Mouse (Mus musculus) MEL (cell line): ENCODE data around the gene Itgb3. TPM values are rescaled to one million over a fixed set of nuclear protein-coding genes. Genes with fewer than 3 reads are reported as not detected.

Experiments used
- DNase-seq: peaks from one replicate; pipeline ENCODE4 v3.0.0; 2011; ENCODE audit warnings: low read depth, low spot score
- H3K27ac ChIP-seq: 2 replicates; pipeline ENCODE4 v1.5.1; 2012; ENCODE audit warnings: low read depth, mild to moderate bottlenecking, control low read depth, low read length, moderate library complexity; ENCODE audit not compliant: control insufficient read depth
- H3K27me3 ChIP-seq, 2 experiments: fragments of 150-350 bp in 1 of 2; sonication (generic) in 1 of 2; 2 replicates each; pipeline ENCODE4 v1.6.1; 2012; ENCODE audit warnings: low read length in 2 of 2, mild to moderate bottlenecking in 2 of 2, improper control_type of control experiment in 1 of 2, moderate library complexity in 1 of 2; ENCODE audit not compliant: insufficient read depth in 2 of 2, control insufficient read depth in 1 of 2
- H3K36me3 ChIP-seq, 2 experiments: 2 replicates each; pipeline ENCODE4 v1.6.1; 2012 to 2014; ENCODE audit warnings: low read length in 2 of 2, improper control_type of control experiment in 1 of 2, inconsistent platforms in 1 of 2, mild to moderate bottlenecking in 1 of 2; ENCODE audit not compliant: insufficient read depth in 2 of 2, control insufficient read depth in 1 of 2
- H3K4me1 ChIP-seq, 2 experiments: fragments of 150-350 bp in 1 of 2; sonication (generic) in 1 of 2; 2 replicates each; pipeline ENCODE4 v1.6.1; 2012; ENCODE audit warnings: low read length in 2 of 2, improper control_type of control experiment in 1 of 2, mild to moderate bottlenecking in 1 of 2; ENCODE audit not compliant: insufficient read depth in 2 of 2, control insufficient read depth in 1 of 2
- H3K4me3 ChIP-seq, 2 experiments: fragments of 150-350 bp in 1 of 2; sonication (generic) in 1 of 2; 2 replicates each; pipeline ENCODE4 v1.5.1; 2012; ENCODE audit warnings: low read depth in 2 of 2, low read length in 2 of 2, mild to moderate bottlenecking in 2 of 2, moderate library complexity in 2 of 2, control low read depth in 1 of 2, improper control_type of control experiment in 1 of 2; ENCODE audit not compliant: control insufficient read depth in 1 of 2, insufficient read depth in 1 of 2
- H3K79me2 ChIP-seq: 2 replicates; pipeline ENCODE4 v1.6.1; 2012; ENCODE audit warnings: mild to moderate bottlenecking, low read length, moderate library complexity; ENCODE audit not compliant: control insufficient read depth, poor library complexity, insufficient read depth
- H3K9ac ChIP-seq: 2 replicates; pipeline ENCODE4 v1.6.1; 2012; ENCODE audit warnings: low read depth, mild to moderate bottlenecking, control low read depth, low read length, moderate library complexity; ENCODE audit not compliant: control insufficient read depth, poor library complexity, severe bottlenecking
- H3K9me3 ChIP-seq: fragments of 150-350 bp; sonication (generic); replicated peaks from 2 replicates; pipeline ENCODE4 v1.6.1; 2012; ENCODE audit warnings: mild to moderate bottlenecking, low read length, improper control_type of control experiment, moderate library complexity; ENCODE audit not compliant: insufficient read depth
- ETS1 ChIP-seq: IDR thresholded peaks from 2 replicates; pipeline ENCODE4 v1.6.1; 2012; ENCODE audit warnings: low read depth, mild to moderate bottlenecking, inconsistent platforms, low read length, improper control_type of control experiment, moderate library complexity
- GABPA ChIP-seq: IDR thresholded peaks from 2 replicates; pipeline ENCODE4 v1.6.1; 2012; ENCODE audit warnings: low read depth, mild to moderate bottlenecking, inconsistent platforms, low read length, improper control_type of control experiment, moderate library complexity
- GATA1 ChIP-seq: IDR thresholded peaks from 2 replicates; pipeline ENCODE4 v1.6.1; 2011; ENCODE audit warnings: low read depth, low read length, improper control_type of control experiment
- HCFC1 ChIP-seq: IDR thresholded peaks from 2 replicates; pipeline ENCODE4 v1.6.1; 2012; ENCODE audit warnings: low read depth, mild to moderate bottlenecking, inconsistent platforms, low read length, improper control_type of control experiment, moderate library complexity
- KAT2A ChIP-seq: conservative IDR thresholded peaks from 2 replicates; pipeline ENCODE4 v1.6.1; 2012; ENCODE audit warnings: low read depth, low read length, improper control_type of control experiment, inconsistent platforms
- TAL1 ChIP-seq: IDR thresholded peaks from 2 replicates; pipeline ENCODE4 v1.6.1; 2012; ENCODE audit warnings: mild to moderate bottlenecking, inconsistent platforms, low read length, moderate library complexity, mixed read lengths
- UBTF ChIP-seq: IDR thresholded peaks from 2 replicates; pipeline ENCODE4 v1.6.1; 2012; ENCODE audit warnings: low read depth, mild to moderate bottlenecking, inconsistent platforms, low read length, improper control_type of control experiment, moderate library complexity, borderline replicate concordance; ENCODE audit not compliant: insufficient read depth
- ZC3H11A ChIP-seq: IDR thresholded peaks from 2 replicates; pipeline ENCODE4 v1.6.1; 2012; ENCODE audit warnings: low read depth, mild to moderate bottlenecking, inconsistent platforms, low read length, improper control_type of control experiment
- ZNF384 ChIP-seq: IDR thresholded peaks from 2 replicates; pipeline ENCODE4 v1.6.1; 2012; ENCODE audit warnings: low read depth, mild to moderate bottlenecking, inconsistent platforms, low read length, improper control_type of control experiment
- polyA plus RNA-seq, 2 experiments: library from polyadenylated mRNA; stranded (reverse) in 1 of 2; unstranded in 1 of 2; fragments of >175 nt in 1 of 2; fragments of >200 nt in 1 of 2; gene quantifications; 2 replicates each; pipeline versions ENCODE4 v1.2.1 to v1.2.4; 2012; ENCODE audit warnings: low replicate concordance in 2 of 2, low read depth in 1 of 2; ENCODE audit not compliant: insufficient read length in 2 of 2, insufficient read depth in 1 of 2, missing spikeins in 1 of 2
- total RNA-seq: library from RNA; depleted of rRNA; stranded (reverse); fragments of 300-350 nt; gene quantifications from 2 replicates; pipeline ENCODE4 v1.2.3, GENCODE M21; 2012

The Itgb3 gene
- total and polyA plus RNA-seq, 3 experiments: 0.08 to 0.32 TPM; not detected in 1

DNA sequence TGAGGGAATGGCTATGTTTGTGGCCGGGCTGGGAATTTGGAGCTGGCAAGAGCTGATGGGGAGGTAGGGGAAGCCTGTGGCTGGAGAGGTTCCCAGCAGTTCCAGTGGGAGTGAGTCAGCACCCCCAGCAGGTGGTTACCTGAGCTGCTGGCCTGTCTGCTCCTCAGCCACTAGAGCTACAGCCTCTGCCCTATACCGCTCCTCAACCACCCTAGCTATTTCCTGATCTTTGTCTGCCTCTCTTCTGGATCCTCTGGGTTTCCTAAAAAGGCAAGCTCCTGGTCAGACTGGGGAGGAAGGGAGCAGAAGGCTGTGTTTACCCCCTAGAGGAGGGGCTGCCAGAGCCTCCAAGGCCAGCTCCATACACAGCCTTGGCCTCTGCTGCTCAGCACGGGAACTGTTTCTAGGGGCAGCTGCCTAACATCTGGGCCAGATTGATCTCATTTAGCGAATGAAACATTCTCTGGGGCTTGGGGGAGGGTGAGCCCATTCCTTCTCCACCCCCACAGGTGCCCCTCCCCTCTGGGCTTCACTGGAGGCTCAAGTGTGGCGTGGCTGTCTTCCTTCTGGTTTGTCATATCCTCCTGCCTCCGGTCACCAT, 17.1 kb downstream of the Itgb3 start:
- Histone ChIP-seq H3K27ac (no peak overlapping the region), H3K4me1 (peaks cover 0 to 43% of the 10 kb centered on the region in 2 experiments; a peak in 2 of 4 replicates)

DNA sequence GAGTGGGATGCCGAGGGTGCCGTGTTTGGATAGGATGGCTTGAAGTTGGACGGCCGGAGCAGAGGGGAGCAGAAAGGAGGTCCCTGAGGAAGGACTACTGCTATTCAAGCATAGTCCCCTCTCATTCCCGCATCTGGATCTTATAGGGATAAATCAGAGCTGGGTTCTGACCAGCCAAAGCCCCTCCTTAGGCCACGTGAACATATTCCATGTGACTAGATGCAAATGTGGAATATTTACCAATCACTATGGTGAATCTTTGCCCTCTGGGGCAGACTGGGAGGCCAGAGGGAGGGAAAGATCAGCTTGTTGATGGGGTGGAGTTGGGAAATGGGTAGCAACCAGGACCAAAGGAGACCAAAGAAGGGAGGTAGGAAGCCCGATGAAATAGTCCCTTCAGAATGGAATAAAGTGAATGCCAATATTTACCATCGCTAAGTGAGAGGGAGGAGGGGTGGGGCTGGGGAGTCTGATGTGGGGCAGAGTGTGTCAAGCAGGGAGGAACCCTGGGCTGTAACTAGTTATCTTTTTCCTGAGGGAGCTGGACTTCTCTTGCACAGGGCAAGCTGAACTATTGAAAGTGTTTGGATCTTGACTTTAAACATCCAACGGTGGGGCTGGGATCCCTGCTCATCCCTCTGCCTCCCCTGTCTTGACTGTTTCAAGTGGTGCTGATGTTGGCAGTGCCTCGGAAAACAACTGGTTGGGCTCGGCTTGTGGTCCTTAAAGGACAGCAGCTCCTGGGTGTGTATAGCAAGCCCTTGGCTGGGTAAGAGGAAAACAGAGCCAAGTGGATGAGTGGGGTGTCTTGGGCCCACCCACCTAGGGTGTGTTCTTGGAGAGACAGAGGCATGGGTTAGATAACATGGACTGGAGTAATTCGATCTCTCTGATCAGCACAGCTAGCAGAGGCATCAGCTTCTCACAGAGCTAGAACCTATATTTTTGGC, 17.9 kb downstream of the Itgb3 start:
- Histone ChIP-seq H3K79me2 (no peaks in the 10 kb centered on the region), H3K9me3 (no peaks in the 10 kb centered on the region), H3K9ac (no peak overlapping the region), H3K27me3 (no peaks in the 10 kb centered on the region), H3K36me3 (peaks cover 0 to 24% of the 10 kb centered on the region in 2 experiments; a peak in 2 of 4 replicates), H3K27ac (no peak overlapping the region), H3K4me3 (no peak overlapping the region), H3K4me1 (peaks cover 0 to 43% of the 10 kb centered on the region in 2 experiments; a peak in 2 of 4 replicates)
- TF ChIP-seq GATA1: 0 out of 2 replicates have a peak, but pooled peaks have one; percentile 37
- peak; percentile 22; the same call in 1 of the 2 replicates for TF ChIP-seq TAL1
- TF ChIP-seq ZC3H11A: no peak
- DNase-seq: peak; percentile 87

More for the DNA sequence above, 17.1 kb downstream of the Itgb3 start:
- Histone ChIP-seq H3K36me3 (peaks cover 0 to 24% of the 10 kb centered on the region in 2 experiments; a peak in 2 of 4 replicates), H3K27me3 (no peaks in the 10 kb centered on the region), H3K9me3 (no peaks in the 10 kb centered on the region), H3K4me3 (no peak overlapping the region), H3K79me2 (no peaks in the 10 kb centered on the region), H3K9ac (no peak overlapping the region)
- no peak for DNase-seq
- TF ChIP-seq UBTF (no peak), ZC3H11A (no peak)

DNA sequence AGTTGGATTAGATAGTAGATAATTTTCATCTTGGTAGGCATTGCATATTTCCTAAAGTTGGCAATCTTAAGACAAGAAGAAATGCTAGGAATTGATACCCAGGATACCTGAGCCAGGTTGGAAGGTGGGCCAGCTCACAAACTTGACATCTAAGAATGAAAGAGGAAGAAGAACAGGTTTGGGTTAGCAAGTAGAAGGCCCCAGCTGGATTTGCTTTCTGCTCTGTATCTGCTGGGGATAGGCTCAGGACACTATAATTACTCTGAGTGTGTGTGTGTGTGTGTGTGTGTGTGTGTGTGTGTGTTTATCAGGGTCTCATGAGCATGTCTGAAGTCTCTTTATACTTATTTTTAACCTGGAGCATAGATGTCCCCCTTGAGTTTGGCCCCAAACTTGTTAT, 18.8 kb downstream of the Itgb3 start:
- Histone ChIP-seq H3K27me3 (no peaks in the 10 kb centered on the region), H3K4me3 (no peak overlapping the region), H3K79me2 (no peaks in the 10 kb centered on the region), H3K4me1 (peaks cover 0 to 43% of the 10 kb centered on the region in 2 experiments; a peak in 2 of 4 replicates), H3K27ac (no peak overlapping the region)
- TF ChIP-seq ETS1 (no peak), KAT2A (no peak), ZC3H11A (no peak), GABPA (no peak), ZNF384 (no peak), HCFC1 (no peak)
- TF ChIP-seq, all 39 proteins: peak for 0
- no peak for DNase-seq
- no peak overlapping the region for H3K9ac ChIP-seq
- H3K9me3 ChIP-seq: no peaks in the 10 kb centered on the region
- H3K36me3 ChIP-seq: peaks cover 0 to 24% of the 10 kb centered on the region in 2 experiments; a peak in 2 of 4 replicates
